Mouse (Mus musculus) ES-Bruce4 (cell line): ENCODE results near the gene Cfap61.

Source experiments
- CTCF ChIP-seq: IDR thresholded peaks from one replicate; pipeline ENCODE4 v1.8.1; 2011; ENCODE audit warnings: low read depth, low read length
- POLR2A ChIP-seq: IDR thresholded peaks from one replicate; pipeline ENCODE4 v1.8.1; 2011; ENCODE audit warnings: low read length; ENCODE audit not compliant: insufficient read depth

GRCm38 (mm10) chr2:146051334-146051733 is 116.8 kb downstream of the Cfap61 start:
- TF ChIP-seq CTCF (no peak), POLR2A (no peak)
